Mouse (Mus musculus): ENCODE data around the gene Cntd1. TPM values are rescaled to one million over a fixed set of nuclear protein-coding genes. Genes with fewer than 3 reads are reported as not detected.
A peak's percentile ranks its signal among the peaks of the same experiment; 100 is the strongest.
"Not testable (repeated sequence)": the region's sequence is repeated elsewhere in the genome, so short reads cannot be mapped to it uniquely, and the experiment has no call there.

The Cntd1 gene
- polyA plus RNA-seq, 1 experiment from 2014 or later: 1.3 TPM

DNA sequence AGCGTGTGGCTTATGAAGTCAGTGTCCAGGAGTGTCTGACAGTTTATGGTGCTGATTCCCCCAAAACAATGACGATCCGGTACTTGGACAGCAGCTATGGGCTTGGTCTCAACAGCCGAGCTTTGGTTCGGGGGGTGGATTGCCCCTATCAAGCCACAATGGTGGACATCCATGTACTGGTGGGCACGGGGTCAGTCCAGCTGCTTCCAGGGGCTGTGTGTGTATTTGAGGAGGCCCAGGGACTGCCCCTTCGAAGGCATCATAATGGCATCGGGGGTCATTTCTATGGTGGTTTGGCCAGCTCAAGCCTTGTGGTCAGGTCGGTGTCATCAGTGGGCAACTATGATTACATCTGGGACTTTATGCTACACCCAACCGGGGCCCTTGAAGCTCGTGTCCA, 47.3 kb downstream of the Cntd1 start:
- H3K9me3 ChIP-seq: no peaks in the 10 kb centered on the region
- no peaks in the 10 kb centered on the region for H3K4me1 ChIP-seq (replicated peaks)
- no peak overlapping the region for H3K27ac ChIP-seq
- WGBS: 87% methylated on average over 11 of the region's 11 CpGs
- no peak overlapping the region for H3K4me3 ChIP-seq (replicated peaks)
- no peak overlapping the region for H3K9ac ChIP-seq (replicated peaks)
- H3K27me3 ChIP-seq: no peaks in the 10 kb centered on the region
- ATAC-seq: no peak
- H3K4me2 ChIP-seq (replicated peaks): no peak overlapping the region
- H3K36me3 ChIP-seq: peaks cover 52% of the 10 kb centered on the region

DNA sequence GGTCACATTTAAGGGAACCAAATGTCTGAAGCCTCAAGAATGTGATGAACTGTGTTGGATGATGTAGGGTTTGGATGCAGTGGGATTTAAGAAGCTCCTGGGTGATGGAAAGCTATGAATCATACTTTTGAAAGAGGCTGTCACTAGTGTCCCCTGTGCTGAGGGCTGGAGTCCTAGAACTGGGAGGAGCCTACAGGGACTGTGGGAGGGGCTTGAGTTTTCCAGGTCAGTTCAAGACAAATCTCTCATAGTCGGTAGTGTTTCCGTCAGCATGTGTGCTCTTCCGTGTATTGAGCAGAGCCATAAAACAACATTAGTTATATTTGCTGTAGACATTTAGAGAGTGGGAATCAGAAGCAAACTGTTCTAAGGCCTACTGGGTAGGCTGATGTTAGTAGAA, 48.5 kb downstream of the Cntd1 start:
- H3K36me3 ChIP-seq: peaks cover 40% of the 10 kb centered on the region
- no peaks in the 10 kb centered on the region for H3K27me3 ChIP-seq
- no peaks in the 10 kb centered on the region for H3K4me1 ChIP-seq (replicated peaks)
- no peaks in the 10 kb centered on the region for H3K9me3 ChIP-seq
- no peak overlapping the region for H3K27ac ChIP-seq
- no peak overlapping the region for H3K9ac ChIP-seq (replicated peaks)
- WGBS: 63% methylated on average over 3 of the region's 3 CpGs
- H3K4me2 ChIP-seq (replicated peaks): no peak overlapping the region
- ATAC-seq: no peak
- H3K4me3 ChIP-seq (replicated peaks): no peak overlapping the region

DNA sequence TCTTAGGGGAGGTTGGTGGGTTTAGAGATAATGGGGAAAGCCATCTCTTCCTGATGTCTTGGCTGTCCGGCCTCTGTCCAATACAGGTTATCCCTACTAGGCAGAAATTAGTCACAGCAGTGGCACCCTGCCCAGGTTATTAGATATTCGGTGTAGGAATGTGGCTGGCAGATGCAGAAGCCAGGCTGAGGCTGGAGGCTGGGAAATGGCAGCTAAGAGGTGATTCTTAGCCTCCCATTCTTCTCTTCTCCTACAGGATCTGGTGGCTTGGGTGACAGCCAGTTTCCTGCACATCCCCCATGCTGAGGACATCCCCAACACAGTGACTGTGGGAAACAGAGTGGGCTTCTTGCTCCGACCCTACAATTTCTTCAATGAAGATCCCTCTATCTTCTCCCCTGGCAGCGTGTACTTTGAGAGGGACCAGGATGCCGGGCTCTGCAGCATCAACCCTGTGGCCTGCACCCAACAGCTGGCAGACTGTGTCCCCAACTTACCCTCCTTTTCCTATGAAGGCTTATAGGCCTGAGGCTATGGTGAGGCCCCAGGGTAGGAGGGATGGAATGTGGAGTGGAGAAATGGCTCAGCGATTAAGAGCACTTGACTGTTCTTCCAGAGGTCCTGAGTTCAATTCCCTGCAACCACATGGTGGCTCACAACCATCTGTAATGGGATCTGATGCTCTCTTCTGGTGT, 50.3 kb downstream of the Cntd1 start:
- Histone ChIP-seq H3K9me3 (no peaks in the 10 kb centered on the region), H3K4me1 (replicated peaks) (0 out of 2 replicates have a peak, but pooled peaks cover 4% of the 10 kb centered on the region), H3K4me3 (replicated peaks) (no peak overlapping the region), H3K27ac (no peak overlapping the region), H3K36me3 (peaks cover 24% of the 10 kb centered on the region), H3K9ac (replicated peaks) (no peak overlapping the region), H3K4me2 (replicated peaks) (no peak overlapping the region), H3K27me3 (no peaks in the 10 kb centered on the region)
- no peak for ATAC-seq
- WGBS: 87% methylated on average over 6 of the region's 6 CpGs

DNA sequence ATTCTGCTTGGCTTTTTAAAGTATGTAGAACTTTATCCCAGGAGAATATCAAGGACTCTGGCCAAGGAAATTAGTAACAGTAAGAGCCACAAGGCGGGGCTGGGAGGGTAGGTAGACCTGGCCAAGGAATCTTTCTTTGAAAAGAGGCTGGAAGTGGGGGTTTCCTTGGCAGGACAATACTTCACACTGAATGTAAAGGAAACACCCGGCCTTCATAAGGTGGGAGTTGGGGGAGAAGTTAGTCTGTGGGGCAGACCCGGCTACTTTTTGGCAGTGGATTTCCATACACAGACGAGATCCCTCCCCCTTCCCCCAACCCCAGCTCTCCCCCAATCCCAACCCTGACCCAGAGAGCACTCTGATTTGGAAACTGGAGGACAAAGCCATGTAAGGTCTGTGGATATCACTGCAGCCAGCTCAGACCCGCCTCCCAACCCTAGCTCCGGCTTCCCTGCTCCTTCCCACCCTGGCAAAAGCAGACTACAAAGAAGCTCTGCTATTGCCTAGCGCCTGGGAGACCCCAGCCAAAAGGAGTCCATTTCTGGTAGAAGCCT, 51.6 kb downstream of the Cntd1 start, which contains the start of gene Aoc3:
TSS of gene Aoc3 (plus strand) at position 235 of the 554 bp plus-strand sequence.
- 70% methylated on average over 7 of the region's 7 CpGs for whole genome bisulfite sequencing
- Histone ChIP-seq H3K36me3 (peaks cover 10% of the 10 kb centered on the region), H3K9ac (replicated peaks) (no peak within 1 kb of the TSS), H3K9me3 (no peaks in the 10 kb centered on the region), H3K27me3 (no peaks in the 10 kb centered on the region), H3K4me3 (replicated peaks) (no peak within 1 kb of the TSS), H3K4me2 (replicated peaks) (no peak within 1 kb of the TSS), H3K27ac (no peak within 1 kb of the TSS), H3K4me1 (replicated peaks) (peaks cover 9% of the 10 kb centered on the region)
- no peak for ATAC-seq

DNA sequence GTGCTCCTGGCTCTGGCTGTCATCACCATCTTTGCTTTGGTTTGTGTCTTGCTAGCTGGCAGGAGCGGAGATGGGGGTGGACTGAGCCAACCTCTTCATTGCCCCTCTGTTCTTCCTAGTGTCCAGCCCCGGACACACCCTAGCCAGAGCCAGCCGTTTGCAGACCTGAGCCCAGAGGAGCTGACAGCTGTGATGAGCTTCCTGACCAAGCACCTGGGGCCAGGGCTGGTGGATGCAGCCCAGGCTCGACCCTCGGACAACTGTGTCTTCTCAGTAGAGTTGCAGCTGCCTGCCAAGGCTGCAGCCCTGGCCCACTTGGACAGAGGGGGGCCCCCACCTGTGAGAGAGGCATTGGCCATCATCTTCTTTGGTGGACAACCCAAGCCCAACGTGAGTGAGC, 52.1 kb downstream of the Cntd1 start:
- not testable (repeated sequence) for H3K4me2 ChIP-seq (replicated peaks); H3K4me1 ChIP-seq (replicated peaks); H3K27ac ChIP-seq; H3K9me3 ChIP-seq; ATAC-seq; H3K36me3 ChIP-seq; H3K9ac ChIP-seq (replicated peaks); H3K27me3 ChIP-seq; H3K4me3 ChIP-seq (replicated peaks)
- 85% methylated on average over 6 of the region's 6 CpGs for WGBS

DNA sequence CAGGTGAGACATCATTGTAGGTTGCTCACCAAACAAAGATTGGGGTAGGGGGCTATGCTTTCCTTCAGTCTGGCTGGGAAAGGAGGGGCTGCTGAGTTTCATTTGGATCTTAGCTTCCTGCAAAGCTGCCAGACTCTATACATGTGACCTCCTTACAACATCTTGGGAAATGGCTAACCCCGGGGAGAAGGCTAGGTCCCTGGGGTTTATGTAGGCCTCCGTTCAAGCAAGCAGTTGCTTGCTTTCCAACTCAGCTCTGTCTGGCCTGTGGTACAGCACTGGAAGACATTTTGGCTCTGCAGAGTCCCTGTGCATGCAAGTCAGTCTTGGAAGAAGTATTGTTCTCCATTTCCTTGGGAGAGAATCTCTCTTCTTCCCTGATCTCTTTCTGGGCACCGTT, 53.7 kb downstream of the Cntd1 start:
- 88% methylated on average over 3 of the region's 3 CpGs for WGBS
- Histone ChIP-seq H3K9ac (replicated peaks) (no peak overlapping the region), H3K4me2 (replicated peaks) (no peak overlapping the region), H3K4me1 (replicated peaks) (peaks cover 14% of the 10 kb centered on the region), H3K4me3 (replicated peaks) (no peak overlapping the region), H3K27ac (no peak overlapping the region), H3K36me3 (no peaks in the 10 kb centered on the region), H3K9me3 (no peaks in the 10 kb centered on the region), H3K27me3 (no peaks in the 10 kb centered on the region)
- ATAC-seq: no peak

DNA sequence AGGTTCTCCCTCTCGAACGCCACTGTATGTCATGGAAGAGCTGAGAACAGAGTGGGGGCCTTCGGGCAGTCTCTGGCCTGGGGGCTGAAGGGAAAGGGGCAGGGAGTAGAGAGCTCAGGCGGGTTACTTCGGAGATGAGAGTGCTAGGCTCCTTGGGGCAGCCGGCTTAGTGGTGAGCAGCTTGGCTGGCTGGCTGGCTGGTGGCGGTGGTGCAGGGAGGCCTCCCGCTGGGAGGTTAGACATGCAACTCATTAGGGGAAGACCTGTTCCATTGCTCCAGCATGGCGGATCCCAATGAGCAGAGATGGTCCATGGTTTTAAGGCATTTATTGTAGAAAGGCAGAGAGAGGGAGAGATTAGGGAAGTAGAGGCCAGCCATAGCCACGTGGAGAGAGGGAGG, 55.2 kb downstream of the Cntd1 start:
- H3K36me3 ChIP-seq: no peaks in the 10 kb centered on the region
- no peaks in the 10 kb centered on the region for H3K27me3 ChIP-seq
- no peak overlapping the region for H3K9ac ChIP-seq (replicated peaks)
- 22% methylated on average over 10 of the region's 10 CpGs for WGBS
- no peak overlapping the region for H3K4me2 ChIP-seq (replicated peaks)
- no peak overlapping the region for H3K27ac ChIP-seq
- H3K9me3 ChIP-seq: no peaks in the 10 kb centered on the region
- H3K4me3 ChIP-seq (replicated peaks): no peak overlapping the region
- peaks cover 25% of the 10 kb centered on the region for H3K4me1 ChIP-seq (replicated peaks)
- no peak for ATAC-seq

DNA sequence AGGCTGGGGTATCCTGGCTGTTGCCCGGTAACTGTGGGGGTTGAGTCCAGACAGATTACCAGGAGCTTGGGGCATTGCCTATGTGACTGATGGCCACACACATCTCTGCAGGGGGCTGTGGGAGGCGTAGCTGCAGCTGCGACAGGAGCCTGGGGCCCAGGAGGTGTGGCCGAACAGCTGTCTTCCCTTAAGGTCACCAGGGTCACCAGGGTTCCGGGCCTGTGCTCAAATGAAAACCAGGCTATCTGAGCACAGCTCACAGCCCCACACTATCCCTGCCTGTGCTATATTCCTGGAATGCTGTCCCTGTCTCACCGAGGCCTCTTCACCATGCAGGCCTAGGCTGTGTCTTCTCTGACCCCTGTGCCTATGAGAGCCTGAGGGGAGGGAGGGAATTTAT, 55.7 kb downstream of the Cntd1 start:
- Histone ChIP-seq H3K4me2 (replicated peaks) (no peak overlapping the region), H3K4me3 (replicated peaks) (no peak overlapping the region), H3K4me1 (replicated peaks) (peaks cover 25% of the 10 kb centered on the region), H3K9me3 (no peaks in the 10 kb centered on the region), H3K9ac (replicated peaks) (no peak overlapping the region), H3K27ac (no peak overlapping the region), H3K27me3 (no peaks in the 10 kb centered on the region), H3K36me3 (no peaks in the 10 kb centered on the region)
- 3% methylated on average over 6 of the region's 6 CpGs for whole genome bisulfite sequencing
- no peak for ATAC-seq

DNA sequence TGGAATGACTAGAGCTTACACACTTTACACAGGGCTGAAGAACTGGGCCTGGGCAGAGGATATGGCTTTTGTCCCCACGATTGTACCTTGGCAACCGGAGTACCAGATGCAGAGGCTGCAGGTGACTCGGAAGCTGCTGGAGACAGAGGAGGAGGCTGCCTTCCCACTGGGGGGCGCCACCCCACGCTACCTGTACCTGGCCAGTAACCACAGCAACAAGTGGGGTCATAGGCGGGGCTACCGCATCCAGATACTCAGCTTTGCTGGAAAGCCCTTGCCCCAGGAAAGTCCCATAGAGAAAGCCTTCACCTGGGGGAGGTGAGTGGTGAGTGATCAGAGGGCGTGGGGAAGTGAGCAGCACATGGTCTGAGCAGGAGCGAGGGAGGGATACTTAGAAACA, 56.9 kb downstream of the Cntd1 start:
- Histone ChIP-seq H3K36me3 (no peaks in the 10 kb centered on the region), H3K9ac (replicated peaks) (no peak overlapping the region), H3K4me1 (replicated peaks) (peaks cover 25% of the 10 kb centered on the region), H3K9me3 (no peaks in the 10 kb centered on the region), H3K4me3 (replicated peaks) (no peak overlapping the region), H3K27me3 (no peaks in the 10 kb centered on the region), H3K4me2 (replicated peaks) (no peak overlapping the region), H3K27ac (no peak overlapping the region)
- ATAC-seq: no peak
- WGBS: 87% methylated on average over 9 of the region's 9 CpGs

DNA sequence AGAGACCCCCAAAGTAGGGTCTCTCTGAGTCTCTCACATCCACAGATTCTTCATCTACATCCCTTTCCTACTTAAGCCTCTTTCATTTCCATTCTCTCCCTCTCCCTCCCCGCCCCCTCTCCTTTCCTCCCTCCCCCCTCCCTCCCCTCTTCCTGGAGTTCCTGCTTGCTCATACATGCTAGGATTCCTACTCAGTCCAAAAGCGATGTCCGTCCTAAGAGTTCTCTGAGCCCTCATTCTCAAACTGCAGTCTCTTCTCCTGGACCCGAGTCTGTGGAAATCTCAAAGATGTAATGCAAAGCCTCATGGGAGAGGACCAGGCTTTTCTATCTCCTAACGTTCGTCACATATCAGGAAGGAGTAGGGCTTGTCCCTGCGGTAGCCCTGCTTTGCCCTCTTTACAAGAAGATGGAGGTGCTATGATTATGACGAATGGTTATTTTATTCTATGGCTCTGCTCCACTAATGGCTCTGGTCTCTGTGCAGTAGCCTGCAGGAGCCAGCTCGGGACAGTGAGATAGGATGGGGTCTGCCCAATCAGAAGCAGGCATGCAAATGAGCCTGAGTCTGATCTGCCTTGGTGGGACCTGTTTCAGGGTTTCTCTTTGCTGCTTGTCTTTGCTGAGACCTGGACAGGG, 59.4 kb downstream of the Cntd1 start:
- Histone ChIP-seq H3K27me3 (no peaks in the 10 kb centered on the region), H3K9ac (replicated peaks) (peak overlapping the region; percentile 56; the same call in 1 of the 2 replicates), H3K9me3 (no peaks in the 10 kb centered on the region), H3K4me3 (replicated peaks) (peak overlapping the region; percentile 40), H3K36me3 (no peaks in the 10 kb centered on the region), H3K4me1 (replicated peaks) (peaks cover 25% of the 10 kb centered on the region), H3K27ac (peak overlapping the region; percentile 68), H3K4me2 (replicated peaks) (peak overlapping the region; percentile 67)
- 1% methylated on average over 9 of the region's 9 CpGs for WGBS
- peak; percentile 96 for ATAC-seq
